Mouse (Mus musculus) midbrain, postnatal 0 days (tissue): ENCODE measurements around the gene Nrp2. TPM values are rescaled to one million over a fixed set of nuclear protein-coding genes. Genes with fewer than 3 reads are reported as not detected.

Experiments used
- ATAC-seq: fragments of 200-750 bp; cut with Nextera tagmentation; 2 replicates; pipeline ENCODE4 v1.8.0; 2017; ENCODE audit warnings: moderate number of reproducible peaks, mild to moderate bottlenecking, moderate TSS enrichment, moderate library complexity; ENCODE audit not compliant: low FRiP score
- DNase-seq: peaks from one replicate; pipeline ENCODE4 v3.0.0-alpha.2; 2015; ENCODE audit warnings: low spot score
- H3K27ac ChIP-seq: fragments of 300-500 bp; sonication (generic); 2 replicates; pipeline ENCODE4 v1.5.1; 2014; ENCODE audit warnings: low read depth, mild to moderate bottlenecking, low read length, mixed read lengths
- H3K27me3 ChIP-seq: fragments of 300-500 bp; sonication (generic); 2 replicates; pipeline ENCODE4 v1.6.1; 2014; ENCODE audit warnings: low read length, control low read depth, mixed read lengths; ENCODE audit not compliant: insufficient read depth
- H3K36me3 ChIP-seq: fragments of 300-500 bp; sonication (generic); 2 replicates; pipeline ENCODE4 v1.6.1; 2014; ENCODE audit warnings: low read length, control low read depth, mixed read lengths; ENCODE audit not compliant: insufficient read depth
- H3K4me1 ChIP-seq: fragments of 300-500 bp; sonication (generic); 2 replicates; pipeline ENCODE4 v1.6.1; 2014; ENCODE audit warnings: mild to moderate bottlenecking, control low read depth, antibody characterized with exemption, low read length, mixed read lengths; ENCODE audit not compliant: insufficient read depth
- H3K4me2 ChIP-seq: fragments of 300-500 bp; sonication (generic); 2 replicates; pipeline ENCODE4 v1.6.1; 2014; ENCODE audit warnings: low read depth, mild to moderate bottlenecking, low read length, mixed read lengths; ENCODE audit not compliant: poor library complexity, severe bottlenecking
- H3K4me3 ChIP-seq: fragments of 300-500 bp; sonication (generic); 2 replicates; pipeline ENCODE4 v1.5.1; 2014; ENCODE audit warnings: low read depth, mild to moderate bottlenecking, low read length, moderate library complexity
- H3K9ac ChIP-seq: fragments of 300-500 bp; sonication (generic); replicated peaks from 2 replicates; pipeline ENCODE4 v1.6.1; 2014; ENCODE audit warnings: mild to moderate bottlenecking, low read length, moderate library complexity, mixed read lengths; ENCODE audit not compliant: poor library complexity, severe bottlenecking
- H3K9me3 ChIP-seq: fragments of 300-500 bp; sonication (generic); 2 replicates; pipeline ENCODE4 v1.6.1; 2016; ENCODE audit warnings: low read length, control low read depth
- CTCF ChIP-seq: IDR thresholded peaks from 2 replicates; pipeline ENCODE4 v1.5.1; 2016; ENCODE audit warnings: antibody characterized with exemption, mild to moderate bottlenecking
- WGBS: fragments of 180-500 bp; shearing (Covaris S2); extraction: QIAGEN DNeasy Blood & Tissue Kit; methylation state at CpG from one replicate; pipeline ENCODE4 v1.1.7; 2014; 5-methylcytosine and 5-hydroxymethylcytosine counted together
- polyA plus RNA-seq: library from polyadenylated mRNA; unstranded; fragments of >200 nt; fragmentation: Nextera tagmentation; extraction: Ambion mirVana; gene quantifications from 2 replicates; pipeline ENCODE4 v1.2.1, GENCODE M21; 2015
- total RNA-seq: library from RNA; depleted of rRNA; stranded (reverse); fragments of >200 nt; gene quantifications from 2 replicates; pipeline ENCODE4 v1.2.3, GENCODE M21; 2014

Nrp2 gene
- total and polyA plus RNA-seq, 2 experiments from 2014 or later = 17.1 to 56.7 TPM

DNA sequence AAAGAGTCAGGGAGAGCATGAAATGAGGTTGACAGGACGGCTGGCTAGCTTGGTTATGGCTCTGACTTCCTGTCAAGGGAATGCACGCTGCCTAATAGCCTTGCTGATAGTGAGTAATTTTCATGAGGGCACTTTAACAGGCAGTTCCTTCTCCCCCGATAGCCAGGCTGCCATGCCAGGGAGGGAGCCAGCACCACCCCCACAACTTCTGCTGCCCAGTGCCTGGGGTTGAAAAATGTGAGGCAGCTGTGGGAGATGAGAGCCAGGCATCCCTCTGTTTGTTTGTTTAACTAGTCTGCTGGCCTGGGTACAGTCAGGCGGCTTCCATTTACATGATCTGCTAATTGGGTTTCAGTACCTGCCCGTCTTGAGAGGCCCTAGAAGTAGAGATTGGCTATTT is 157.7 kb downstream of the Nrp2 start:
- peak; percentile 55 for DNase-seq
- Histone ChIP-seq H3K4me2 (no peak overlapping the region), H3K4me1 (no peaks in the 10 kb centered on the region), H3K36me3 (no peaks in the 10 kb centered on the region), H3K9me3 (no peaks in the 10 kb centered on the region), H3K4me3 (no peak overlapping the region), H3K27me3 (no peaks in the 10 kb centered on the region), H3K27ac (no peak overlapping the region), H3K9ac (no peak overlapping the region)
- 39% methylated on average over 5 of the region's 5 CpGs for WGBS
- TF ChIP-seq CTCF = no peak
- ATAC-seq = no peak
